Mouse (Mus musculus) ES-Bruce4 (cell line): Measurements from ENCODE around the gene Gm10643. TPM values are rescaled to one million over a fixed set of nuclear protein-coding genes. Genes with fewer than 3 reads are reported as not detected.

ENCODE experiments used
- H3K27ac ChIP-seq: 2 replicates; pipeline ENCODE4 v1.5.1; 2012; ENCODE audit warnings: low read length, inconsistent platforms; ENCODE audit not compliant: insufficient read depth
- H3K27me3 ChIP-seq: 2 replicates; pipeline ENCODE4 v1.6.1; 2012; ENCODE audit warnings: mild to moderate bottlenecking, low read length, inconsistent platforms; ENCODE audit not compliant: control insufficient read depth, poor library complexity, insufficient read depth, severe bottlenecking
- H3K36me3 ChIP-seq: 2 replicates; pipeline ENCODE4 v1.6.1; 2012; ENCODE audit warnings: inconsistent platforms, mild to moderate bottlenecking, low read length, moderate library complexity; ENCODE audit not compliant: control insufficient read depth, poor library complexity, insufficient read depth, severe bottlenecking
- H3K4me1 ChIP-seq: one replicate; pipeline ENCODE4 v1.8.1; 2011; ENCODE audit warnings: low read length; ENCODE audit not compliant: control insufficient read depth, insufficient read depth
- H3K4me3 ChIP-seq: 2 replicates; pipeline ENCODE4 v1.5.1; 2011; ENCODE audit warnings: low read depth, mild to moderate bottlenecking, low read length
- H3K9ac ChIP-seq: 2 replicates; pipeline ENCODE4 v1.6.1; 2012; ENCODE audit warnings: low read depth, mild to moderate bottlenecking, inconsistent platforms; ENCODE audit not compliant: poor library complexity, severe bottlenecking
- H3K9me3 ChIP-seq: replicated peaks from 2 replicates; pipeline ENCODE4 v1.6.1; 2012; ENCODE audit warnings: mild to moderate bottlenecking, low read length, inconsistent platforms; ENCODE audit not compliant: control insufficient read depth, poor library complexity, insufficient read depth, severe bottlenecking
- CTCF ChIP-seq: IDR thresholded peaks from one replicate; pipeline ENCODE4 v1.8.1; 2011; ENCODE audit warnings: low read depth, low read length
- EP300 ChIP-seq: IDR thresholded peaks from 2 replicates; pipeline ENCODE4 v1.6.1; 2011; ENCODE audit warnings: low read depth, low read length; ENCODE audit not compliant: insufficient read depth
- POLR2A ChIP-seq: IDR thresholded peaks from one replicate; pipeline ENCODE4 v1.8.1; 2011; ENCODE audit warnings: low read length; ENCODE audit not compliant: insufficient read depth
- polyA plus RNA-seq: library from polyadenylated mRNA; stranded (reverse); fragments of >200 nt; gene quantifications from 2 replicates; pipeline ENCODE4 v1.2.4, GENCODE M21; 2011; ENCODE audit warnings: low read depth; ENCODE audit not compliant: missing spikeins, insufficient read depth, insufficient read length

The Gm10643 gene
- polyA plus RNA-seq, 1 experiment = 0.76 TPM

GRCm38 (mm10) chr8:84073230-84073976, 8.5 kb upstream of the Gm10643 start:
- Histone ChIP-seq H3K9me3 (no peaks in the 10 kb centered on the region), H3K4me3 (no peak overlapping the region), H3K4me1 (peaks cover 2% of the 10 kb centered on the region), H3K36me3 (no peaks in the 10 kb centered on the region), H3K9ac (no peak overlapping the region), H3K27ac (no peak overlapping the region), H3K27me3 (no peaks in the 10 kb centered on the region)
- no peak for TF ChIP-seq POLR2A
- no peak for TF ChIP-seq CTCF
- no peak for TF ChIP-seq EP300

- no peak overlapping the region for H3K27ac ChIP-seq
- peaks cover 7% of the 10 kb centered on the region for H3K4me1 ChIP-seq
- no peak overlapping the region for H3K9ac ChIP-seq
Measured at GRCm38 (mm10) chr8:84072321-84072720, 7.4 kb upstream of the Gm10643 start.

GRCm38 (mm10) chr8:84071921-84072320, 7.0 kb upstream of the Gm10643 start:
- H3K9ac ChIP-seq = no peak overlapping the region
- no peak overlapping the region for H3K4me3 ChIP-seq
- H3K27me3 ChIP-seq = no peaks in the 10 kb centered on the region
- H3K9me3 ChIP-seq = no peaks in the 10 kb centered on the region
- H3K36me3 ChIP-seq = no peaks in the 10 kb centered on the region
- H3K27ac ChIP-seq = no peak overlapping the region
- TF ChIP-seq POLR2A = no peak
- peaks cover 7% of the 10 kb centered on the region for H3K4me1 ChIP-seq

More at GRCm38 (mm10) chr8:84072321-84072720, 7.4 kb upstream of the Gm10643 start:
- Histone ChIP-seq H3K36me3 (no peaks in the 10 kb centered on the region), H3K9me3 (no peaks in the 10 kb centered on the region), H3K4me3 (no peak overlapping the region), H3K27me3 (no peaks in the 10 kb centered on the region)
- no peak for TF ChIP-seq EP300
- no peak for TF ChIP-seq CTCF
- TF ChIP-seq POLR2A = no peak

- Histone ChIP-seq H3K4me1 (peaks cover 7% of the 10 kb centered on the region), H3K36me3 (no peaks in the 10 kb centered on the region), H3K9ac (no peak overlapping the region), H3K9me3 (no peaks in the 10 kb centered on the region), H3K27me3 (no peaks in the 10 kb centered on the region), H3K27ac (no peak overlapping the region), H3K4me3 (no peak overlapping the region)
- no peak for TF ChIP-seq CTCF
- no peak for TF ChIP-seq EP300
- no peak for TF ChIP-seq POLR2A
Measured at GRCm38 (mm10) chr8:84070667-84071066, 5.7 kb upstream of the Gm10643 start.

- H3K9ac ChIP-seq = no peak overlapping the region
- H3K4me3 ChIP-seq = no peak overlapping the region
- no peaks in the 10 kb centered on the region for H3K9me3 ChIP-seq
- TF ChIP-seq POLR2A = no peak
- TF ChIP-seq EP300 = no peak
- TF ChIP-seq CTCF = no peak
- H3K36me3 ChIP-seq = no peaks in the 10 kb centered on the region
- peaks cover 7% of the 10 kb centered on the region for H3K4me1 ChIP-seq
- no peaks in the 10 kb centered on the region for H3K27me3 ChIP-seq
- H3K27ac ChIP-seq = no peak overlapping the region
Measured at GRCm38 (mm10) chr8:84070241-84070640, 5.3 kb upstream of the Gm10643 start.

- H3K36me3 ChIP-seq = no peaks in the 10 kb centered on the region
- no peak for TF ChIP-seq EP300
- no peak for TF ChIP-seq CTCF
- TF ChIP-seq POLR2A = no peak
- H3K4me1 ChIP-seq = peaks cover 7% of the 10 kb centered on the region
- H3K9me3 ChIP-seq = no peaks in the 10 kb centered on the region
- no peak overlapping the region for H3K9ac ChIP-seq
- H3K27me3 ChIP-seq = no peaks in the 10 kb centered on the region
- H3K4me3 ChIP-seq = no peak overlapping the region
- H3K27ac ChIP-seq = no peak overlapping the region
Measured at GRCm38 (mm10) chr8:84069750-84070149, 4.8 kb upstream of the Gm10643 start.
